Mouse (Mus musculus) liver, embryonic 14.5 days (tissue): ENCODE data around the gene Syt8.

Experiments used
- CTCF ChIP-seq: IDR thresholded peaks from 2 replicates; pipeline ENCODE4 v1.5.1; 2016; ENCODE audit warnings: antibody characterized with exemption, low read depth, control low read depth
- EP300 ChIP-seq: IDR thresholded peaks from 2 replicates; pipeline ENCODE4 v1.6.1; 2016; ENCODE audit warnings: antibody characterized with exemption, low read depth

DNA sequence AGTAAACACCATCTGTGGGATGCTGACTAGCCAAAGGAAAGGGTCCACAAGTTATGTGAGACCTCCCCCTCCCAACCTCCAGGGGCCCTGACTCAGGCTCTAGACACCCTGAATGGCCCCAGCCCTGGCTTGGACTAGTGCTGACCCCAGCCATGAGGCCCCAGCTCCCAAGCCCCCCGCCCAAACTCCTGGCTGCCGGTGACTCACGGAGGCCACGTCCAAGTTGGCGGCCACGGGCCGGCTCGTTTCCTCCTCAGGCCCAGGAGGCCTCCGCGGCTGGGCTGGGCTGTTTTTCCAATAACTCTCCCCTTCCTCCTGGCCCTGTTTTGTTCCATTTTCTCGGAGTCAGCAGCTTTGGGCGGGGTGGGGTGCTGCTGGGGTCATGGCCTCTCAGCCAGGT is 50.1 kb downstream of the Syt8 start:
- TF ChIP-seq EP300 (no peak), CTCF (no peak)
